Mouse (Mus musculus) midbrain, embryonic 10.5 days (tissue): ENCODE data around the gene Nell1. TPM values are rescaled to one million over a fixed set of nuclear protein-coding genes. Genes with fewer than 3 reads are reported as not detected.

Experiments used
- DNase-seq: peaks from one replicate; pipeline ENCODE4 v3.0.0-alpha.2; 2017; ENCODE audit warnings: low spot score
- H3K27ac ChIP-seq: fragments of 300-500 bp; sonication (generic); replicated peaks from 2 replicates; pipeline ENCODE4 v1.5.1; 2016; ENCODE audit warnings: mild to moderate bottlenecking
- H3K27me3 ChIP-seq: fragments of 300-500 bp; sonication (generic); 2 replicates; pipeline ENCODE4 v1.6.1; 2016; ENCODE audit warnings: low read depth, mild to moderate bottlenecking; ENCODE audit not compliant: poor library complexity, severe bottlenecking
- H3K36me3 ChIP-seq: fragments of 300-500 bp; sonication (generic); 2 replicates; pipeline ENCODE4 v1.6.1; 2016; ENCODE audit warnings: mild to moderate bottlenecking, moderate library complexity
- H3K4me1 ChIP-seq: fragments of 300-500 bp; sonication (generic); 2 replicates; pipeline ENCODE4 v1.6.1; 2016
- H3K4me3 ChIP-seq: fragments of 300-500 bp; sonication (generic); 2 replicates; pipeline ENCODE4 v1.5.1; 2016; ENCODE audit warnings: mild to moderate bottlenecking, moderate library complexity
- H3K9me3 ChIP-seq: fragments of 300-500 bp; sonication (generic); replicated peaks from 2 replicates; pipeline ENCODE4 v1.6.1; 2016; ENCODE audit warnings: mild to moderate bottlenecking
- WGBS: fragments of 180-500 bp; shearing (Covaris S2); methylation state at CpG from one replicate; pipeline ENCODE4 v1.1.7; 2016; 5-methylcytosine and 5-hydroxymethylcytosine counted together
- polyA plus RNA-seq: library from polyadenylated mRNA; unstranded; fragments of >200 nt; fragmentation: Nextera tagmentation; extraction: Ambion mirVana; gene quantifications from 2 replicates; pipeline ENCODE4 v1.2.1, GENCODE M21; 2016

Nell1 gene
- polyA plus RNA-seq, 1 experiment from 2014 or later, result 0.54 TPM

DNA sequence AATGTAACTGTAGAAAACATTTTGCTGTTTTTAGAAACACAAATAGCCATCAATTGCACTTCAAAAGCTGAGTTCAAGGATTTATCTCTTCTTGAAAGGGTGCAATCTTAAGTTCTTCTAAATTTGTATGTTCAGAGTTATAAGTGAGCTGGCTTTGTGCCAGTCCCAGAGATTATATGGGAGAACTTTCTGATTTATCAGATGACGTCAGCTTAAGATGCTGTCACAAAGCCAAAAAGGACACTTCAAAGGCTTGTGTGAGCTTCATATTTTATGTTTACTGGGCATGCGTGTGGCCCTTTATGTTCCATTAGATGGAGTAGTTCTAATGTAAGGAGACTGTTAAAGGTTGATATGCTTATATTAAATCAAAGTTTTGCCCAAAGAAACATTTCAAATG lies 445.3 kb downstream of the Nell1 start:
- DNase-seq, result no peak
- Histone ChIP-seq H3K4me1 (no peaks in the 10 kb centered on the region), H3K27ac (no peak overlapping the region), H3K9me3 (no peaks in the 10 kb centered on the region), H3K4me3 (no peak overlapping the region), H3K27me3 (no peaks in the 10 kb centered on the region), H3K36me3 (no peaks in the 10 kb centered on the region)
- WGBS, result 91% methylated on average over 2 of the region's 2 CpGs

DNA sequence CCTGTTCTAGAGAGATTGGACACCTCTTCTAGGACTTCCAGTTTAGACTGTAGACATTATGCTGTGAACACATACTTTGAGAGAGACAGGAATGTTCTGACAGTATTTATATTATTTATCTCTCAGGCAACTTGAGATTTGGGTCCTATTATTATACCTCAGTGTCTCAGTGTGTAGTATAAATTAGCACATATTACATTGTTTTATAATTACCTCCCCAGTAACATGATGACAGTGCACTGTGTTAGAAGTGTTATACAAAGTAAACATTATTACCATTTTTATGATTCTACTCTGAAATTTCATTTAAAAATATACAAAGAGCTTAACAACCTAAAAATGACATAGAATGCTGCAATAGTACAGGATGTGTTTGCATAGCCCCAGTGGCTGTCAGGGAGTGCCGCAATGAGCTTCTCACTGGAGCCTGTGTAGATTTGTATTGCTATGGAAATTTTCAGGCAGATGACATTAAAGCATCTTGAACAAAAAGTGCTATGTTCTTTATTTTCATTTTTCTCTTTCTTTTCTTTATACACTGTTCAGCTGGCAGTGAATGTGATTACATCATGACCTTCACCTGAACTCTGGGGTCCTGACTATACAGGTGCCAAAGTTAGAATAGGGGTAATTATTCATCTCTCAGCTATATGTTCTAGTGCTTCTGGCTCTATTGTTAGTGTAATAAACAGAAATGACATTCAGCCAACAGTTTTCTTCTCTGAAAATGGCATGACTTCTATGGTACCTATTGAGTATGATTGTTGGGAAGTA lies 447.9 kb downstream of the Nell1 start:
- no peak for DNase-seq
- WGBS, result 96% methylated on average over 1 of the region's 1 CpGs
- no peak overlapping the region for H3K4me3 ChIP-seq
- no peaks in the 10 kb centered on the region for H3K4me1 ChIP-seq
- H3K27me3 ChIP-seq, result no peaks in the 10 kb centered on the region
- no peaks in the 10 kb centered on the region for H3K9me3 ChIP-seq
- no peak overlapping the region for H3K27ac ChIP-seq
- H3K36me3 ChIP-seq, result no peaks in the 10 kb centered on the region

DNA sequence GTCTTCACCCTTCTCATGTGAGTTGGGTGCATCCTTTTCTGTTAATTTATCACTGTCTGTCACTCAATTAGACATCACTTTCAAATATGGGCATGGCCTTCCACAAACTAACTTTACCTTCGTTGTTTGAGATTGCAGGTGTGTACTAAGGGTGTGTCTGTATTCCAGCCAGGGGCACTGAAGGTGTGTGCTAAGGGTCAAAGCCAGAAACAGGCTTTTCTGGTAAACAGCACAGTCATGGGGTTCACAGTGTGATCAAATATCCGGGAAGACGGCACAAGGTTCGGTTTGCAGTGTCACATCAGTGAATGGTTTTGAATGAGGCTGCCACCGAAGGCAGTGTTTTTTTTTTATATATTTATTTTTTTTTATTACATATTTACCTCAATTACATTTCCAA lies 455.1 kb downstream of the Nell1 start:
- DNase-seq, result no peak
- H3K36me3 ChIP-seq, result no peaks in the 10 kb centered on the region
- H3K4me1 ChIP-seq, result no peaks in the 10 kb centered on the region
- H3K27ac ChIP-seq, result no peak overlapping the region
- no peak overlapping the region for H3K4me3 ChIP-seq
- WGBS, result 91% methylated on average over 5 of the region's 5 CpGs
- no peaks in the 10 kb centered on the region for H3K9me3 ChIP-seq
- no peaks in the 10 kb centered on the region for H3K27me3 ChIP-seq

DNA sequence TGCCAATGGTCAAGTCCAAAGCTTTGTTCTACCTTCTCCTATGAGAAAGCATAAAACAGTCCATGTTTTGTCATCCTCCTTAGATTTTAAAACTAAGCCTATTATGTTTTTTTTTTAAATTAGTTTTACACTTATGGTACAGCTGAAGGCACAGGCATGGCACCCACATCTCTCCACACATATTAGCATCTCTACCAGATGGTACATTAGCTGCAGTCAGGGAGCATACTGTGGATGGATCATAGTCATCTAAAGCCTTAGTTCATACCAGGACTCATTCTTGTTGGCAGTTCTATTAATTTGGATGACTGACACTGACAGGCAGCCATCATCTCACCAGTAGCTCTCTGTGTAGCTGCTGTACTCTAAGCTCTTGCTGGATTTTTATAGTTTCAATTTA lies 466.6 kb downstream of the Nell1 start:
- H3K27me3 ChIP-seq, result no peaks in the 10 kb centered on the region
- H3K4me3 ChIP-seq, result no peak overlapping the region
- no peak overlapping the region for H3K27ac ChIP-seq
- no peak for DNase-seq
- no peaks in the 10 kb centered on the region for H3K9me3 ChIP-seq
- no peaks in the 10 kb centered on the region for H3K36me3 ChIP-seq
- no peaks in the 10 kb centered on the region for H3K4me1 ChIP-seq

DNA sequence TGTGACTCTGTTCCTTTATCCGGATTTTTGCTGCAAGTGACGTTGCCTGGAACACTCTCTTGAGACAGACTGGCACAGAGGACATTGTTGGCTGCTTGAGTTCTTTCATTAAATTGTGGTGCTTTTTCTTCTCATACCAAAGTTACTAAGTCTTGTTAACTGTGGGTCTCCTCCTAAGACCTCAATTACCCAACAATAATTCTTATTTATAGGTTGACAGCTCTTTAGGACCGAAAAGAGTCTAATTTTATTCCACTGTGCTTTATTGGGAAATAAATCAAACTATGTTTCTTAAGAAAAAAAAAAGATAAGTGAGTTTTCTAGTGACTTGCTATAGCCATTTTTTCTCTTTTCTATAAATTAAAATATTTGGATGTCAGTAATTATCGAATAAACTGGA lies 472.7 kb downstream of the Nell1 start:
- Histone ChIP-seq H3K27me3 (no peaks in the 10 kb centered on the region), H3K27ac (no peak overlapping the region), H3K4me3 (no peak overlapping the region), H3K4me1 (no peaks in the 10 kb centered on the region), H3K9me3 (no peaks in the 10 kb centered on the region), H3K36me3 (no peaks in the 10 kb centered on the region)
- DNase-seq, result no peak
- 95% methylated on average over 4 of the region's 4 CpGs for WGBS

DNA sequence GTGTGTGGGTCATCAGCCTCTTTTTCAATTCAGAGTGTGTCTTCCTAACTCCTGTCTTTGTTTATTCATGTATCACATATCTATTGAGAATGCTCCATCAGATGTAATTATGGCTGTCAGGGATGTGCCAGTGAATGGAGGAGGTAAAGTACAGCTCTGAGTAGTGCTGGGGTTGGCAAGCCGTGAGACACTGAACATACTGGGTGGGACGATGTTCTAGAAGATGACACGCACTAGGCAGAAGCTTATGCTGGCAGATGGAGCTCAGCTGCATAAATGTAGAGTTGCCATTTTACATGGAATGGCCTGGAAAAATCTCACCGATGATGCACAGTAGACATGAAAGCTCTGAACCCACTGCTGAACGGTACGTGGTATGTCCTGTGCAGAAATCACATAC lies 493.1 kb downstream of the Nell1 start:
- 91% methylated on average over 6 of the region's 6 CpGs for WGBS
- Histone ChIP-seq H3K4me3 (no peak overlapping the region), H3K27me3 (no peaks in the 10 kb centered on the region), H3K36me3 (no peaks in the 10 kb centered on the region), H3K9me3 (no peaks in the 10 kb centered on the region), H3K27ac (no peak overlapping the region), H3K4me1 (no peaks in the 10 kb centered on the region)
- no peak for DNase-seq

DNA sequence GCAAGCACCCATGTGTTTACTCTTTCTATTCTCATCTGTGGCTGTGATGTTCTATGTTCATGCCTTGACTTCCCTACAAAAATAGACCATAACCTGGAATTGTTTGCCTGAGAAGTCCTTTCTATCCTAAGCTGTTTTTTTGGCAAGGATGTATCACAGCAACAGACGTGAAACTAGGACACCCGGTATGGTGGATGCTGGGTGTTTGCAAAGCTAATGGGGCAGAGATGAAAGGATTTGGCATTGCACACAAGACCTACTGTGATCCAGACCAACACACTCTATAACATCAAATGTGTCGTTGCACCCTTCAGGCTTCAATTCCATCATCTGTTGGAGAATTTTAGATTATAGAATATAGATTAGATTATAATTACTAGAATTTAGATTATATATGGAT lies 495.9 kb downstream of the Nell1 start:
- Histone ChIP-seq H3K27me3 (no peaks in the 10 kb centered on the region), H3K4me3 (no peak overlapping the region), H3K27ac (no peak overlapping the region), H3K9me3 (no peaks in the 10 kb centered on the region), H3K4me1 (no peaks in the 10 kb centered on the region), H3K36me3 (no peaks in the 10 kb centered on the region)
- 93% methylated on average over 3 of the region's 3 CpGs for WGBS
- DNase-seq, result no peak

DNA sequence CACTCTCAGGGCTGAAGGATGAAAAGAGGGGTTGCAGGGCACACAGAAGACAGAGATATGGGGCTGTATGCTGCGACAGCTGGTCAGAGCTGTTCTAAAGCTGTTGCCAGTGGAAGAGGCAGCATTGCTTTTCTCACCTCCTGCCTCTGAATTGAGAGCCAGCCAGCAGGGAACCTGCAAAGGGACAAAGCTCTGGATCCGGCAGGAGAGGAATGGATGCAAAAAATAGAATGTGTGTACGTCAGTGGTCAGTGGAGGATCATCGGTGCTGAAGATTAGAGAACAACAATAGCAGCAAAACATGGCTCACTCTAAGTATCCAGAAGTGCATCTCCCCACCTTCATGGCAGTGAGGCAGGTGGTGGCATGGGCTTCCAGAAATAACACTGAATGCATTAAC lies 507.3 kb downstream of the Nell1 start:
- Histone ChIP-seq H3K27me3 (no peaks in the 10 kb centered on the region), H3K9me3 (no peaks in the 10 kb centered on the region), H3K36me3 (no peaks in the 10 kb centered on the region), H3K4me1 (no peaks in the 10 kb centered on the region), H3K4me3 (no peak overlapping the region), H3K27ac (no peak overlapping the region)
- 68% methylated on average over 4 of the region's 4 CpGs for WGBS
- no peak for DNase-seq

DNA sequence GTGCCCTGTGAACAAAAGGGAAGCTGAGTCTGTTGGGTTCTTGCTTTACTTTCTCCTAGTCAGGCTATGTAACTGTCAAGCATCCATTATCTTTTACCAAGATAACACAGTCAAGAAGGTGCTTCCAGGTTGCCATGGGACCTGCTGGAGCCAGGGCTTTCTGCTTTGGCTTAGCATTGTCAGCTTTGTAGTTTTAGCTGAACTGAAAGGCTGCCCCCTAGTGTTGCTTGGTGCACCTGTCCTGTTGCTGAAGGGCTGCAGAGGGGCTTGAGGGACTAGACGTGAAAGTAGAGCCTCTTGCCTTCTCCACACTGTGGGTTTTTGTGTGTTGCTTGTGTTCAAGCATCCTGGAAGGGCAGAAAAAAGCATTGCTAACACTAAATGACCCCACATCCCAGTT lies 510.6 kb downstream of the Nell1 start:
- peak; percentile 36 for DNase-seq
- Histone ChIP-seq H3K27me3 (no peaks in the 10 kb centered on the region), H3K36me3 (no peaks in the 10 kb centered on the region), H3K9me3 (no peaks in the 10 kb centered on the region), H3K4me1 (no peaks in the 10 kb centered on the region), H3K27ac (no peak overlapping the region), H3K4me3 (no peak overlapping the region)
- 24% methylated on average over 1 of the region's 1 CpGs for WGBS

DNA sequence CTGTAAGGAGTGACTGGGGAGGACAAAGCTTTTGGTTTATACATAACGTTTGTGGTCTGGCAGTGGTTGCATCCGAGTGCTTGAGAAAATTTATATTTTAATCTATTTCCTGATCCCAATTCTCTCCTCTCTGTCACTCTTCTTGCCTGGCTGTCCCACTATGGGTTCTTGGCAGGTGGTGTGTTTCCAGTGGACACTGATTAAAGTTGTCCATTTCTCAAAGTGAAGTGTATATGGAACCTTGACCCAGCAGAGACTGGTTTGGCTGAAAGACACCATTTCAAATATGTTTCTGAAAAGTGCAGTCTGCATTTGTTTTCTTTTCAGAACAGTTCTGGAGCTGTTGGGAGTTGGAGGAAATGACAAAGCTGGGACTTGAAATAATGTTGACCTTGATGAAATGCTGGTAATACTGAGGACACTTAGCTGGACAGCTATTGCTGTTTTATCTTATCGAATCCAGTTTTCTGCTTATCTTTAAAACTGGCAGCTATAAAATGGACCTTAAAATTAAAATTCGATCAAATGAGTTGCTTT lies 512.3 kb downstream of the Nell1 start:
- Histone ChIP-seq H3K4me1 (no peaks in the 10 kb centered on the region), H3K4me3 (no peak overlapping the region), H3K36me3 (no peaks in the 10 kb centered on the region), H3K9me3 (no peaks in the 10 kb centered on the region), H3K27ac (no peak overlapping the region), H3K27me3 (no peaks in the 10 kb centered on the region)
- 86% methylated on average over 4 of the region's 4 CpGs for WGBS
- DNase-seq, result no peak

DNA sequence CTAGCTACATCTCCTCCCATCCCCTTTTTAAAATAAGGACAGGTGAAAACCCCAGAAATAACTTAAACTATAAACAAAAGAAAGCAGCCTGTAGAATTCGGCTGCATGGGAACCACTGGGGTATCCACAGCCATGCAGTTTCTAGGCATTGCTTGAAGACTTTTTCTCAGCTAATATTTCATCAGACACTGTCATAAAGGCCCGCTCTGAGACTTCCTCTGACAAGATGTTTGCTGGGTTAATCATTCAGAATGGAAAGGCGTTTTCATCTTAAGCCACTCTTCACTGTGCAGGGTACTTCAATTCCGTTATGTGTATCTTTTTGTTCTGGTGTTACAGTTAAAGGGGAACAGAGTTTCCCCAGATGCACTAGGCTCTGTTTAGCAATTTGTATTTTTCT lies 526.9 kb downstream of the Nell1 start:
- Histone ChIP-seq H3K4me1 (no peaks in the 10 kb centered on the region), H3K36me3 (no peaks in the 10 kb centered on the region), H3K9me3 (no peaks in the 10 kb centered on the region), H3K4me3 (no peak overlapping the region), H3K27me3 (no peaks in the 10 kb centered on the region), H3K27ac (no peak overlapping the region)
- no peak for DNase-seq
- 82% methylated on average over 4 of the region's 4 CpGs for WGBS

DNA sequence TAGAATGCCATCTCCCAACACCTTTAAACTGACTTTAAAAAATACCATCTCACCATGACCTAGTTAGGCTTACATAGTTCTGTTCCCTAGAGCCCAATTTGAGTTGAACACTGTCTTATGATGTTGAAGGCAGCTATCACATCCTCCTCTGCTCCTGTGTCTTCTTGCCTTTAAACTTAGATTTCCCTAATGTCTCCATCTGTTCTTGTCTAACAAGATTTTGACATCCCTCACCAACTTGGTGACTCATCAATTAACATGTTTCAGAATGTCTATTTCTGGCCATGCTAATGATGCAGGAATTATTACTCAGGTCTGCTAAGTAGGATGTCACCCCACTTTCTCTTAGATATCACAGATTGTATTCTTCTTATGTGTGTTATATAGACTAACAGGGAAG lies 532.4 kb downstream of the Nell1 start:
- no peaks in the 10 kb centered on the region for H3K36me3 ChIP-seq
- no peaks in the 10 kb centered on the region for H3K4me1 ChIP-seq
- no peaks in the 10 kb centered on the region for H3K9me3 ChIP-seq
- no peak overlapping the region for H3K4me3 ChIP-seq
- no peak overlapping the region for H3K27ac ChIP-seq
- no peak for DNase-seq
- H3K27me3 ChIP-seq, result no peaks in the 10 kb centered on the region

DNA sequence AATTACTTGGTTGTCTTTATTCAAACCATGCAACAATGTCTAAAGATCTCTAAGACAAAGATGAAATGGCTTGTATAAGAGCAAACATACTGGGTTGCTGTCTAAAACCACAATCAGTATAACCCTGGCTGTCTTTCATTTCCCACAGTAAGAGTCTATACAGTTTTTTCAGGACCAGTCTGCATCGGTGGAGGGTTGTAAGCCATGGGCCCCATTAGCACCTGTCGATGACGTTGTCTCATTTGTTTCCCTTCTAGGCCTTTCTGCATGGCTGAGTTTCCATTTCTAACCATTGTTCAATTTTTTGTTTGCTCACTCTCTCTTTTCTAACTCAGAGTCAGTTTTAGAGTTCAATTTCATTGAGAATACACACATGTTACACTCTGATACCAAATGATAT lies 540.2 kb downstream of the Nell1 start:
- Histone ChIP-seq H3K27me3 (no peaks in the 10 kb centered on the region), H3K4me1 (no peaks in the 10 kb centered on the region), H3K36me3 (no peaks in the 10 kb centered on the region), H3K9me3 (no peaks in the 10 kb centered on the region), H3K27ac (no peak overlapping the region), H3K4me3 (no peak overlapping the region)
- DNase-seq, result no peak
- 91% methylated on average over 3 of the region's 3 CpGs for WGBS

DNA sequence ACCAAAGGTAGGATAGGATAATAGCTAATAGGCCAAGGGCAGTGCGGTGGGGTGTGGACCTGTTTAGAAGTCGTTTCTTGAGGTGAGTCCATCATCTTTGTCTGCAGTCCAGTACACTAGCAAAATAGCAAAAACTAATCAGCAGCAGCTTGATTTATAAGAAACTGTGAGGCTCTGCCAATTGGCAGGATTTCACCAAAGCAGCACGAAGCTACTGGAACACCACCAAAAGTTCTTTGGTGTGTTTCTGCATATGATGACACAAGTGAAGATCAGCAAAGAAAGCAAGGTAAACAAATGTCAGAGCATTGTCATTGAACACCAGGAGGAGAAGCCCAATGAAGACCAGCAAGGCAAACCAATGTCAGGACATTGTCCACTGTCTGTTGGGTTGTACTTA lies 542.0 kb downstream of the Nell1 start:
- Histone ChIP-seq H3K4me3 (no peak overlapping the region), H3K27me3 (no peaks in the 10 kb centered on the region), H3K36me3 (no peaks in the 10 kb centered on the region), H3K4me1 (no peaks in the 10 kb centered on the region), H3K27ac (no peak overlapping the region), H3K9me3 (no peaks in the 10 kb centered on the region)
- DNase-seq, result no peak
- WGBS, result 85% methylated on average over 3 of the region's 3 CpGs
